Mouse (Mus musculus) brown adipose tissue, adult 24 weeks (tissue): ENCODE results near the gene Neto2. TPM values are rescaled to one million over a fixed set of nuclear protein-coding genes. Genes with fewer than 3 reads are reported as not detected.
"Not testable (repeated sequence)": the region's sequence is repeated elsewhere in the genome, so short reads cannot be mapped to it uniquely, and the experiment has no call there.

Experiments used
- H3K27ac ChIP-seq: fragments of 200-500 bp; replicated peaks from 2 replicates; pipeline ENCODE4 v1.5.1; 2012; ENCODE audit warnings: low read depth, mild to moderate bottlenecking, low read length
- H3K4me1 ChIP-seq: fragments of 200-500 bp; 2 replicates; pipeline ENCODE4 v1.6.1; 2012; ENCODE audit warnings: low read length, mixed read lengths; ENCODE audit not compliant: control insufficient read depth, insufficient read depth, insufficient read length
- H3K4me3 ChIP-seq: fragments of 200-500 bp; 2 replicates; pipeline ENCODE4 v1.5.1; 2012; ENCODE audit warnings: low read depth, mild to moderate bottlenecking, low read length, moderate library complexity; ENCODE audit not compliant: insufficient read depth
- polyA plus RNA-seq: library from polyadenylated mRNA; stranded (reverse); fragments of >200 nt; gene quantifications from 2 replicates; pipeline ENCODE4 v1.2.4, GENCODE M21; 2012; ENCODE audit not compliant: missing spikeins, insufficient read depth, insufficient read length

Neto2 gene
- polyA plus RNA-seq, 1 experiment = 0.44 TPM

GRCm38 (mm10) chr8:85617125-85617524, 83.6 kb downstream of the Neto2 start:
- not testable (repeated sequence) for H3K27ac ChIP-seq, H3K4me3 ChIP-seq, H3K4me1 ChIP-seq

DNA sequence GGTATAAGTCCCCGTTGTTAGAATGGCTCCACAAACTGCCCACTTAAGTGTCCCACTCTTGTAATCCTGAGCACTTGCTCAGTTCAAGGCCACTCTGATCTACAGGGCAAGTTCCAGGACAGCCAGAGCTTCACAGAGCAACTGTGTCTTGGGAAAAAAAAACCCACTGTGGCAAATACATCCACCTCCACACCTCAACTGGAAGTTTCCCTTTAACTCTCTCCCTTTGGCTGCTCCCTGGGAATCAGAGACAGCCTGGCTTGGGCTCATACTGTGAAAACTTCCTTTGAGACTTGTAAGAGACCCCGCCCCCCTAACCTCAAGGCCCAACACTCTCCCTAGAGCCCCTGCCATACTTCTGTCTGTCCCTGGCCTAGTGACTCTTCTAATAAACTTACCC, 91.9 kb downstream of the Neto2 start:
- H3K4me3 ChIP-seq = no peak overlapping the region
- no peaks in the 10 kb centered on the region for H3K4me1 ChIP-seq
- H3K27ac ChIP-seq = no peak overlapping the region

- H3K4me1 ChIP-seq = no peaks in the 10 kb centered on the region
- H3K27ac ChIP-seq = no peak overlapping the region
- H3K4me3 ChIP-seq = no peak overlapping the region
These were observed 92.9 kb downstream of the Neto2 start for GRCm38 (mm10) chr8:85607804-85608203.

- H3K27ac ChIP-seq = no peak overlapping the region
- no peak overlapping the region for H3K4me3 ChIP-seq
These were observed 93.8 kb downstream of the Neto2 start for GRCm38 (mm10) chr8:85606974-85607373.

DNA sequence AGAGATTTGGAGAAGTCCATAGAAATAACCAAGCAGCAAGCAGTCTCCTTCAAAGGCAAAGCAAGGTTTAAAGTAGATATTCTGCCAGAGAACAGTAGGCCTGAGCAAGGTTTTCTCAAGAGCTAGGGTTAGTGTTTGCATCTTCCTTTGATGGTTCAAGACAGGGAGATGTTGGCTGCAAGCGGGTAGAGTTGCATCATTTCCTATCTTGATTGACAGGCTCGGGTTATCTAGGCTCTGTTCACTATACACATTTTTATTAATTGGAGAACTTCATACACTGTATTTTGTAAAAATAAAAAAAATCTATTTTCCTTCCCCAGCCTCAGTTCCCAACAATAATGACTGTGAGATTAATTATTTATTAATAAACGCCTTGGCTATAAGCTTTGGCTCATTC, 94.2 kb downstream of the Neto2 start:
- H3K4me3 ChIP-seq = no peak overlapping the region
- H3K4me1 ChIP-seq = no peaks in the 10 kb centered on the region
- H3K27ac ChIP-seq = no peak overlapping the region

More at GRCm38 (mm10) chr8:85606974-85607373, 93.8 kb downstream of the Neto2 start:
- H3K4me1 ChIP-seq = no peaks in the 10 kb centered on the region

- Histone ChIP-seq H3K4me1 (no peaks in the 10 kb centered on the region), H3K4me3 (no peak overlapping the region), H3K27ac (no peak overlapping the region)
These were observed 96.5 kb downstream of the Neto2 start for GRCm38 (mm10) chr8:85604201-85604600.

DNA sequence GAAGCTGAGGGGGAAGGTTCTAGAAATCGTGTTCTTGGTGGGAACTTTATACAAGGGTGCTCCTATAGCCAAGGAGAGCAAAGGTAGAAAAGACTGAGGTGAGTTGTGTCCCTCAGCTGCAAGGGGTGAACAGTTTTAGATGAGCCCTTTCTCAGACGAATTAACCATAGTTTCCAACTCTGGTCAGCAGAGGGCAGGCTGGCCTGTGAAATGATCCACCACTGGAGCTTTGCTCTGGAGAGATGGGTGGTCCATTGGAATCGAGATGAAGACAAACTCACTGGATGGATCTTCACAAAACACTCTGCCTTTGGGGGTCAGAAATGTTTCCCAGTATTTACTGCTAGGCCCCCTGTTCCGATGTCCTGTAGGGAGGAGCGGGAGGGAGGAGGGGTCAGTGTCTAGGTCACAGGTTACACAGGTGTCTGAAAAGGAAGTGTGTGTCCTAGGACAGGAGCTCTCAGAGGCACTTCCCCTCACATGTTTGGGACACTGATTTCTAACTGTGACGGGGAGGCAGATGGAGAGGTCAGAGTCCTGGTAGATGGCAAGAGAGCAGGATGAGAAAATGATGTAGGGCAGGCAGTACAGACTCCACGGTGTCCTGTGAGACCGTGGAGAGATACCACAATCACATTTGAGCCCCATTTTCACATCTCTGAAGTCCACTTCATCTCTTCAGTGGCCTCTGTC, 97.4 kb downstream of the Neto2 start:
- Histone ChIP-seq H3K27ac (no peak overlapping the region), H3K4me1 (no peaks in the 10 kb centered on the region), H3K4me3 (no peak overlapping the region)

DNA sequence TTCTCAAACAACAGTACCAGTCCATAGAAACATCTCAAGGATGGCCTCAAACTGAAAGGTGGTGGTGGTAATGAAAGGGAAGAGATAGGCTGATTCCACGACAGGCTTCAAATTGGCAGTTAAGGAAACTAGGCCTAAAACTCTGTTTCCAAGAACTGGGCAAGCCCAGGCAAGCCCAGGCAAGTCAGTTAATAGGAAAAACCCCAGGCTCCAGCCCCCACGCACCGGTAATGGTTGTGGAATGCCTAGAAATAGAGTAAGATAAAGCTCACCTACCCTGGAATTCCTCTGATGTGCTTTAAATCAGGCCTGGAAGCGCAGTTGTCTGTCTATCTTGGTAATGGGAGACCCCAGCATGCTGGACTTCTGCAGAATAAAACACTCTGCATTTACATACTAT, 98.0 kb downstream of the Neto2 start:
- Histone ChIP-seq H3K27ac (no peak overlapping the region), H3K4me1 (no peaks in the 10 kb centered on the region), H3K4me3 (no peak overlapping the region)

GRCm38 (mm10) chr8:85601741-85602140, 99.0 kb downstream of the Neto2 start:
- no peaks in the 10 kb centered on the region for H3K4me1 ChIP-seq
- no peak overlapping the region for H3K27ac ChIP-seq
- no peak overlapping the region for H3K4me3 ChIP-seq

- Histone ChIP-seq H3K4me1 (peaks cover 4% of the 10 kb centered on the region; the same call in 1 of the 2 replicates), H3K4me3 (no peak overlapping the region), H3K27ac (no peak overlapping the region)
These were observed 103.1 kb downstream of the Neto2 start for GRCm38 (mm10) chr8:85597413-85598191.

- Histone ChIP-seq H3K4me1 (peaks cover 4% of the 10 kb centered on the region; the same call in 1 of the 2 replicates), H3K4me3 (no peak overlapping the region), H3K27ac (no peak overlapping the region)
These were observed 105.3 kb downstream of the Neto2 start for GRCm38 (mm10) chr8:85595391-85595790.

DNA sequence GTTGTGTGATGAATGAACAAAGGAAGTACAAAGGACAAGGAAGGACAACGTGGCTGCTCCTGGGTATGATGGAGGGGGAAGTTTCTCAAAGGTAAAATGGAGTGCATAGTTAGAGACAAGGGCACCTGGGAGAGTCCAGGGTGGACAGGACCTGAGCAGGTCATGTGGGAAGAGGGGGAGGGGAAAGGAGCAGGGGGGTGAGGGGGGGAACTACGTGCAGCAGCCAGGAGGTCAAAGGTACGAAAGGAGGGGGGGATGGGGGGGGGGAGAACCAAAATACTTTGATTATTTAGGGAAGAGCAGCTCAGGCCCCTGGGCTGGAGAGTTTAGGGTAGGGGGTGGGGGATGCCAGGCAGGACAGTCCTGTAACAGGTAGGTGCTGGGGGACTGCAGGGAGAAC, 105.7 kb downstream of the Neto2 start:
- peaks cover 4% of the 10 kb centered on the region; the same call in 1 of the 2 replicates for H3K4me1 ChIP-seq
- H3K4me3 ChIP-seq = no peak overlapping the region
- H3K27ac ChIP-seq = no peak overlapping the region

DNA sequence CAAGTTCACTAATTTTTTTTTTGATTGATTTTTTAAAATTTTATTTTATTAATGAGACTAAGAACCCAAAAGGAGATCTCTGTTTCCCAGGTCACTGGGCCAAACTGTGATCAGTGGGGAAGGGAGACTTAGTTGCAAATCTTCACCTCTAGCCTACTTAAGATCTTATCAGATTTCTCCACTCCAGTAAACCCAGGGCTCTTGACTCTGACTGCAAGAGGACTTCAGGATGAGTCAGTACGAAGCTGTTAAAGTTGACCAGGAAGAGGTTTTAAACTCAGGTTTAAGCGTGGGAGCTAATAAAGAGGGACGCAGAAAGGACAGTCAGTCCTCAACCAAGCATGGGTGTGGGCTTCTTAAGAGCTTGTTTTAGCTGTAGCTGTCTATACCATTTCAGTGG, 107.4 kb downstream of the Neto2 start:
- H3K4me1 ChIP-seq = peaks cover 4% of the 10 kb centered on the region; the same call in 1 of the 2 replicates
- no peak overlapping the region for H3K4me3 ChIP-seq
- H3K27ac ChIP-seq = no peak overlapping the region

DNA sequence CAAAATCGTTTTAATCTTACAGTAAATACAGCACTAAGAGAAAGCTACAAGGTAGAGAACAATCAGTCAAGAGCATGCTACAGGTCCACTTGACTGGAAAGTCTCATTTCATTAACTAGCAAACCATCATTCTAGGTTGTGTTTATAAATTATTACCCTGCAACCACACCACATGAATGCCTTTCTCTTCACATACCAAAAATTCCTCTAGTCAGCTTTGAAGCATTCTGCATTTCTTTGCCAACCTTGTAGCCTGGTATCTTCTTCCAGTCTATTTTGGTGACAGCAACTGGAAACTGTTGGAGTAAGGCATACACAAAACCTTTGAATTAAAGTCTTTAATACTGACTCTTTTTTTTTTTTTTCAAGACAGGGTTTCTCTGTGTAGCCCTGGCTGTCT, 109.2 kb downstream of the Neto2 start:
- Histone ChIP-seq H3K4me3 (no peak overlapping the region), H3K4me1 (peaks cover 4% of the 10 kb centered on the region; the same call in 1 of the 2 replicates), H3K27ac (no peak overlapping the region)

DNA sequence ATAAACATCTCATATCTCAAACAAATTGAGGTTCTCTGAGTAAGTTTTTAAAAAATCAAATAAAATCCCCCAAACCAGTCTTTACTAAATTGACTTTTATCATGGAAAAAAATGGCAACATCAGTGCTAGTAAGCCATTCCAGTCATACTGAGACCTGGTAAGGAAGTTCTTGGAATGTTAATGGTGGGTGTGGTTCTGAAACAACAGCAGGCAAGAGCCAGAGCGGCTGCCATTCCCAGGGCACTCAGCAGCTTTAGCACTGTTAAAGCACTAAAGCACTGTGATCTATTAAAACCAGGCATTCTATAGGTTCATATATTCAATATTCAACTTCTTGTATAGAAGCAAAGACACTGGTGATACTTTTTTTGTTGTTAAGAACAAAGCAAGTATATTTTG, 110.5 kb downstream of the Neto2 start:
- H3K27ac ChIP-seq = no peak overlapping the region
- no peak overlapping the region for H3K4me3 ChIP-seq
- peaks cover 4% of the 10 kb centered on the region; the same call in 1 of the 2 replicates for H3K4me1 ChIP-seq

DNA sequence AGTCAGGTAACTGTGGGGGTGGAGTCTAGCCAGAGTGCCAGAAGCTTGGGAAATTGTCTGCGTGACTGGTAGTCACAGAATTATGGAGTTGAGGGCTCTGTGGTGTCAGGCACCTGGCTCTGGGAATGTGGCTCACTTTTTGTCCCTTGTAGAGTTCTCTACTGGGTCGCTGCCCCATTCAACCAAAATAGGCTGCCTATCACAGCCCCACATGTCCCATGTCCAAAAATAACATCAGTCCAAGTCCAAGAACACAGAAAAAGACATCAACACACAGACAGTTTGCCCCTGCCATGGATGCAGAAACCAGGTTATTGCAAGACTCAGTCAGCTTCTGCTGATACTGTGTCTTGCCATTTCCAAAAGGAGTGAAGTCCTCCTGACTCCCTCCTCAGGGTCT, 112.1 kb downstream of the Neto2 start:
- Histone ChIP-seq H3K27ac (no peak overlapping the region), H3K4me3 (no peak overlapping the region)

More for the DNA sequence above, 112.1 kb downstream of the Neto2 start:
- no peaks in the 10 kb centered on the region; the same call in 1 of the 2 replicates for H3K4me1 ChIP-seq
